Mouse (Mus musculus) mesoderm, embryonic 11.5 days (tissue): ENCODE data around the gene Syt5.
A peak's percentile ranks its signal among the peaks of the same experiment; 100 is the strongest.

ENCODE experiments used
- DNase-seq: peaks from one replicate; pipeline ENCODE4 v3.0.0-alpha.2; 2012; ENCODE audit warnings: low read depth, low spot score

Gene Syt5

DNA sequence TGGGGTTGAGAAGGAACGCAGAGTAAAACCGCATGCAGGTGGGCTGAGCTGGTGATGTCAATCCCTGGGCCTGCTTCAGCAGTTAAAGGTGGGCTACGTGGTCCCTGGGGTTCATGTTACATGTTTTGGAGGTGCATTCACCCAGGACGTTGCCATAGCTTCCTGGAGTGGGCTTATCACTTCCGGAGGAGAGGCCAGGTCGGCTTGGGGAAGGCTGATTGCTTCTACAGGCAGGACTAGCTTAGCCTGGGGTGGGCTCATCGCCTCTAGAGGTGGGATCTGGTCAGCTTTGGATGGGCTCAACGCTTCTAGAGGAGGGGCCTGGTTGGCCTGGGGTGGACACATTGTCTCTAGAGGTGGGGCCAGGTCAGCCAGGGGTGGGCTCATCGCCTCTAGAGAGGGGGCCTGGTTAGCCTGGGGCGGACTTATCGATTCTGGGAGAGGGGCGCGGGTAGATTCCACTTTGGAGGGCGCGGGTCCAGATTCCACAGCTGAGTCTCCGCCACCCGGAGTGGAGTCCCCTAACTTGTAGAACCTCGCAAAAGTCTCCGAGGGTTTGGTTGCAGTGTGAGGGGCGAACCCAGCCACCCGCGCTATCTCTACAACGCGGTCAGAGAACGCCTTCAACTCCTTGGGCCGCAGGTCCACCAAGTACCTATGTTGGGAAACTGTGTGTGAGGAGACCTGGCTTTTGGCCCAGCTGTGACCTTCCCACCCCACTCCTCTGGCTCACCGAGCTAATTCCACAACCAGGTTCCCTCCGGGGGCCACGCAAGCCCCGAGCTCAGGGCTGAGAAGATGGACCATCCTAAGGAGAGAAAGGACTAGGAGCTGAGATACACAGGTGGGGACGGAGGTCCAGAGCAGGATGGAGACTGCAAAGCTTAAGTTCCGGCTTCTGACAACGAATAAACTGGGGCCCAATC is 23.9 kb downstream of the Syt5 start:
- no peak for DNase-seq

DNA sequence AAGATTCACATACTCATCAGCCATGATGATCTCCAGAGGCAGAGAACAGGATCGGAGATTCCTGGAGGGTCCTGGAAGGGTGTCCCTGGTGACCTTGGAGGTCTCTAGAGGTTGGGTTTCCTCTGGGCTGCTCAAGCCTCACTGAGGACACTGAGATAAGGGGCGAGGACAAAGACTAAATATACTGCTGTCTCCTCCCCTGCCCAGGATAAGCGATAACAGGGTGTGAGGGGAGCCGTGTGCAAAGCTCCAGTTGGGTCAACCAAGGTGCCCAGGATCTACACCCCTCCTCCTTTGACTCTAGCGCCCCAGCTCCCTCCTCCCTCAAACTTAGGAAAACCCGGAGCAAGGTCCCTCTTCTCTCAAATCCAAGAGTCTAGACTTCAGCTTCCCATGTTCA is 25.0 kb downstream of the Syt5 start:
- DNase-seq = no peak

GRCm38 (mm10) chr7:4521231-4522003 is 25.9 kb downstream of the Syt5 start:
- no peak for DNase-seq

GRCm38 (mm10) chr7:4518487-4518886 is 28.9 kb downstream of the Syt5 start:
- DNase-seq = no peak

DNA sequence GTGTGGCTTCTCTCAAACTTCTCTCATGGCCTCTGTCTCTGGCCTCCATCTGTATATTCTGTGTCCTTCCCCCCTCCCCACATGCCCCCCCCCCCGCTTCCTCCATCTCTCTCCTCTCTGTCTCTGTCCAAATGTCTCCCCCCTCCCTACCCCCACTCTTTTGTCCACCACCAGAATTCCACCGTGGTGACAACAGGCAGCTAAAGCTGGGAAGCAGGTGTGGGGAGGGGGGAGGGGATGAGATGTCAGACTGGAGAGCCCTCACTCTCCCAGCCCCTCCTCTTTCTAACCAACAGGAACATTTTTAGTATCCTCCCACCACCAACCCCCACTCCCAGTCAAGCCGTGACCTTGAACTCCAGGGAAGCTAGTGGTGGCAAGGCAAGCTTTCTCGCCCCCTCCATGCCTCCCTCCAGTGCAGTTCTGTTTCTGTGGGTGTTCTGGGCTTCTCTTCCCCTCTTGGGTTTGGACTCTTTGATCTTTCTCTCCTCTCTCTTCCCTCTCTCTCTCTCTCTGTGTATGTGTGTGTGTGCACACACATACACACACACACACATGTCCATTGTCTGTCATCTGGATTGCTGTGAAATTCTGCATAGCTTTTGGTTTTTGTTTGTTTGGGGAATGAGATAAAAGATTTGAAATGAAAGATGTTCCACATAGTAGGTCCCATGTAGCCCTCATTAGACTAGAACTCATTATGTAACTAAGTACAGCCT is 30.9 kb downstream of the Syt5 start, which contains the start of gene Tnnt1:
Tnnt1 (minus strand) TSS at position 51 of the 719 bp plus-strand sequence.
- peak; percentile 66 for DNase-seq

DNA sequence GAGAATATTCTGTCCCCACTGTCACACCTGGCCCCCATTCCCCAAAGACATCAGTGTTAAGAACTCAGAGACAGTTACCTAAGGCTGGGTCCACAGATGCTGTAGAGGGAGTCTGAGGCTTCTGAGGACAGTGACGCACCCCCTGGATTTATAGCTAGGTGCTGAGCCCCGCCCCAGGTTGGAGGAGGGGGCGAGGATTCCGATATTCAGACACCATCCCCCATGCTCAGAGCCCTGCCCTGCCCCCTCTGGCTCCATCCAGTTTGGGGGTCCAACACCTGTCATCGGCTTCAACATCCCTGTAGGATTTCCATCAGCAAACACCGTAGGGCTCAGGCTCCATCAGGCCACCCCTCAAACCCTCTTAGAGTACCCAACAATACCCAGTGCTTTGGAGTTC is 31.5 kb downstream of the Syt5 start:
- DNase-seq = no peak

- no peak for DNase-seq
Observed at GRCm38 (mm10) chr7:4513829-4514712, 33.3 kb downstream of the Syt5 start.

- DNase-seq = peak; percentile 67
Observed at GRCm38 (mm10) chr7:4513236-4513635, 34.1 kb downstream of the Syt5 start.

DNA sequence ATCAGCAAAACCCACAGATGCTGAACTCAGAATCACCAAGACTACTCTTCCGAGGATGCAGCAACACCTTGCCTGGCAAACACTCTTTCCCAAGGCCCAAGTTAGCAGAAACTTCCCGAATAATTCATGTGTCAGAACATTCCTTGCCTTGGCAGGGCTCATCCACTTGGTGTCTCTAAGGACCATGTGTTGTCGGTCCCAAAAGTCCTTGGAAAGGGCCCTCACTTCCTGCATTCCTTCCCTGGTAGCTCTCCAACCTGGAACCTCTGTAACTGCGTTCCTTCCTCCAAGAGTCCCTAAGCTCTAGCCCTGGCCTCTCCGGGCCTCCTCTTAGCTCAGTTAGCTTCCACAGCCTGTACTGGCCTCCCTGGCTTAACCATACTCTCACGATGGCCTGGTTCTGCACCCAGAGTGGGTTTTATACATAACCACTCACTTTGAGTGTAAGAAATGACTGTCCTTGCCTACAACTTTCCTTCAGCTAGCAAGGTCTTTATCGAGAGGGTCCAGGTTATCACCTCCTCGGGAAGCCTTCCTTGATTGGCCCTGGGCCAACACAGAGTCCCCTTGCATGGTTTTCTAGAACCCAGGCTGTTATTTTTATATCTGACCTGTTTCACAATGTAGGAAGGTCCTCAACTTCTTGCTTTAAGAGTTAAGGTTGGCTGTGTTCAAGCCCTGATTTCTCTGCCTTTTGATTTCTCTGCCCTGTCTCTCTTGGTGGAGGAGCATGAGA is 35.7 kb downstream of the Syt5 start:
- no peak for DNase-seq

DNA sequence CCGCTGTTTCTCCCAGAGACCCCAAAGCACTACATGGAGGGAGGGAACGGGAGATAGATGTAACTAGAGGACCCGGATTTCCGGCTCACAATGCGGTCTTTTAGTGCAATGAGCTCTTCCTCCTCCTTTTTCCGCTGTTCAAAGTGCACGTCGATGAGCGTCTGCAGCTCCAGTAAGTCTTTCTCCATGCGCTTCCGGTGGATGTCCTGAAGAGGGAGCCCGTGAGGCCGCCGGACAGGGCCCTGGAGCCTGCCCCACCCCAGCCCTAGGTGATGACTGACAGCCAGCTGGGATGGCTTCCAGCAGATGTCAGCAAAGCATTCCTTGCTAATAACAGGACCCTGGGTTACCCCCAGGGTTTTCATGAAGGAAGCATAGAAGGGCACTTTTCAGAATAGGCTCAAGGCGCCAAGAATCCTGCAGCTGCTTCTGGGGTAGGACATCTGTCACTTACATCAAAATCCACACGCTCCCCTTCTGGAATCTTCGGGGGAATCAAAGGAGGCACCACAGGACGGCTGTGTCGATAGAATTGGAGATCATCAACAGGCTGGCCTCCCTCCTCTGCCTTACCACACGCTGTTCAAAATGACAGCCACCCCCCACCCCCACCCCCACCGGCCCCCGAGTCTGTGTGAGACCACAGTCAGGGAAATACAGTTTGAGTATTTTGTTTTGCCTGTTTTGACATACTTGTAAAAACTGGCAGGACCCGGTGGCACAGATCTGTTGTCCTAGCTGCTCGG is 37.3 kb downstream of the Syt5 start:
- peak; percentile 87 for DNase-seq

DNA sequence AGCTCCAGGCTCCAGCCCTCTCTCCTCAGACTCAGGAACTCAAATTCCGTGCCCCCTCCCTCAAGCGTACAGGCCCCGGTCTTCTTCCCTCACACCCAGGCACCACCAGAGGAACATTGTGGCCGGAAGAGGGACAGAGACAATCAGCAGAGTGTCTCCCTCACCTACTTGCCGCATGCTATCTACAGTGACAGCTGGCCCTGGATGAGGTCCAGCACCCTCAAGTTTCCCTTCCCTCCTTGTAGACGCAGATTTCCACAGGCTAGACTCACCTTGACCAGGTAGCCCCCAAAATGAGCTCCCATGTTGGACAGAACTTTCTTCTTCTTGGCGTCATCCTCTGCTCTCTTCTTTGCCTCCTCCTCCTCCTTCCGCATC is 38.6 kb downstream of the Syt5 start:
- DNase-seq = no peak

DNA sequence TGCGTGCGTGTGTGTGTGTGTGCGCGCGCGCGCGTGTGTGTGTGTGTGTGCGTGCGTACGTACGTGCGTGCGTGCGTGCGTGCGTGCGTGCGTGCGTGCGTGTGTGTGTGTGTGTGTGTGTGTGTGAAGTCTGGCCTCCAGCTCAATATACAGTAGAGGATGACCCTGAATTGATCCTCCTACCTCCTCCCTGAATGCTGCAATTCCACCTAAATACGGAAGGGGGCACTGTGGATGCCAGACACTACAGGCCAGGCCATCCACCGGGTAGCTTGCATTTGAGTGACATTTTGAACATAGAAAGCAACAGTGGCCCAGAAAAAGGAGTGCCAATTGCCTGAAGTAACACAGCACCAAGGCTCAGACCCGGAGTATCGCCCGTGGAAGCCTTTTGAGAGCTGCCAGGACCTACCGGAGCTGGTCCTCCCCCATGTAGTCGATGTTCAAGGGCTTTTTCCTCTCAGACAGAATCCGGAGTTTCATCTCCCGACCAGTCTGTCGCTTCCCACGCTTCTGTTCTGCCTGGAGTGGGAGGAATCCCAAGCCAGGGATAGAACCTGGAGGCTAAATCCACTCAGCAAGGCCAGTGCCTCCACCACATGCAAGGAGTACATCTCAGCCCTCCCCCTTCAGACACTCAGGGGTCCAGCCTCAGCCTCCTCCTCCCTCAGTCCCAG is 39.1 kb downstream of the Syt5 start:
- DNase-seq = no peak

GRCm38 (mm10) chr7:4507220-4507619 is 40.1 kb downstream of the Syt5 start:
- DNase-seq = no peak

GRCm38 (mm10) chr7:4504646-4505435 is 42.5 kb downstream of the Syt5 start:
- no peak for DNase-seq

DNA sequence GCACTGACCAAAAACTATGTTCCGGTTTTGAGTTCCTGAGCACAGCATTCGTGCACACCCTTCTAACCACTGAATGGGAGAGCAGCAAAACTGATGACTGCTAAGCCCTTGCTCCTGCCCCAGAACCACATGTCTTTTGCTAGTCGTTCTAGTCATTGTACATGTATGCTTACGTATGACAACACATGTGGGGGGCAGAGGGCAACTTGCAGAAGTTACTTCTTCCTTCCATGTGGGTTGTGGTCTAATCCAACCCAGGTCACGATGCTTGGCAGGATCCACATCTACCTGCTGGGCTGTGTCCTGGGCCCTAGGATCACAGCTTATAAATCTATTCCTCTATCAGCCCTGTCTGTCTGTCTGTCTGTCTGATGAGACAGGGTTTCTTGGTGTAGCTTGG is 43.5 kb downstream of the Syt5 start:
- no peak for DNase-seq

GRCm38 (mm10) chr7:4503100-4503499 is 44.2 kb downstream of the Syt5 start:
- DNase-seq = no peak

DNA sequence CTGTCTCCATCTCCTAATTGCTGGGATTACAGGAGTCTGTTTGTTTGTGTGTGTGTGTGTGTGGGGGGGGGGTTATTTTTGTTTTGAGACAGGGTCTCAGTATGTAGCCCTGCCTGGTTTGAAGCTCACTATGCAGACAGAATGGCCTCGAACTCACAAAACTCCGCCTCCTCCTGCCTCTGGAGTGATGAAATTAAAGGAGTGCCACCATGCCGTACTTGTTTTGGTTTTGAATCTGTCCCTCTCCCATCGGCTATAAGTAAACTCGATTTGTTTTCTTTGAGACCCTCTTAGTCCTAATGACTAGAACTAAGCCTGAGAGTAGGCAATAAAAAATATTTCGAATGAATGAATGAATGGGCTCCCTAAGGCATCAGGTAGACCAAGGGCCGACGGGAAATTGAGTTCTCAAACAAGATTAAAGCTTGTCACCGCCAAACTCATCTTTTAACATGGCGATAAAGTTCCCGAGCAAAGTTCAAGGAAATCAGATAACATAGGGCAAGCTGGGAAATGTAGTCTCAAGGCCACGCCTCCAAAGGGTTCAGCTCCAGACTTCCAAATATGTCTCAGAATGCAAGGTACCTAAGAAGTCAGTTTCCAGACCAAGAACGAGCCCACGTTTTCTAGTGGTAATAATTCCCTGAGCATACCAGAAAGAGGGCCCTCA is 44.8 kb downstream of the Syt5 start:
- no peak for DNase-seq
